Mouse (Mus musculus) cerebellum, adult 2 months (tissue): ENCODE data around the gene Fgf12. TPM values are rescaled to one million over a fixed set of nuclear protein-coding genes. Genes with fewer than 3 reads are reported as not detected.

ENCODE experiments used
- DNase-seq, 2 experiments: peaks; one replicate each; pipeline ENCODE4 v3.0.0; 2021
- H3K27ac ChIP-seq: fragments of 200-500 bp; 2 replicates; pipeline ENCODE4 v1.5.1; 2012; ENCODE audit warnings: low read length, control low read depth, inconsistent platforms; ENCODE audit not compliant: insufficient read depth
- H3K27me3 ChIP-seq: fragments of 200-500 bp; 2 replicates; pipeline ENCODE4 v1.6.1; 2012; ENCODE audit warnings: inconsistent platforms, mild to moderate bottlenecking, low read length, moderate library complexity; ENCODE audit not compliant: control insufficient read depth, insufficient read depth
- H3K4me1 ChIP-seq: fragments of 200-500 bp; 2 replicates; pipeline ENCODE4 v1.6.1; 2011; ENCODE audit warnings: low read length; ENCODE audit not compliant: control insufficient read depth, insufficient read depth
- H3K4me3 ChIP-seq: fragments of 200-500 bp; replicated peaks from 2 replicates; pipeline ENCODE3; 2011; ENCODE audit warnings: mild to moderate bottlenecking, low read depth, low read length, control low read depth; ENCODE audit not compliant: insufficient read depth
- CTCF ChIP-seq: fragments of 200-500 bp; IDR thresholded peaks from 2 replicates; pipeline ENCODE4 v1.5.1; 2011; ENCODE audit warnings: low read depth, mild to moderate bottlenecking, control low read depth, low read length, moderate library complexity, borderline replicate concordance; ENCODE audit not compliant: insufficient read depth
- POLR2A ChIP-seq: fragments of 200-500 bp; IDR thresholded peaks from 2 replicates; pipeline ENCODE4 v1.6.1; 2011; ENCODE audit warnings: low read length, control low read depth, borderline replicate concordance; ENCODE audit not compliant: insufficient read depth
- WGBS: fragments of 180-500 bp; shearing (Covaris S2); methylation state at CpG from one replicate; pipeline ENCODE4 v1.1.7; 2018; 5-methylcytosine and 5-hydroxymethylcytosine counted together
- polyA plus RNA-seq: library from polyadenylated mRNA; depleted of rRNA; stranded (reverse); fragments of >200 nt; gene quantifications from 2 replicates; pipeline ENCODE4 v1.2.3, GENCODE M21; 2012

The Fgf12 gene
- polyA plus RNA-seq, 1 experiment, result 125 TPM

- no peaks in the 10 kb centered on the region for H3K27me3 ChIP-seq
- TF ChIP-seq CTCF, result no peak
- no peak for TF ChIP-seq POLR2A
- H3K27ac ChIP-seq, result no peak overlapping the region
- H3K4me3 ChIP-seq, result no peak overlapping the region
- peak in 1 of 2 experiments; percentile 21 for DNase-seq
- H3K4me1 ChIP-seq, result no peaks in the 10 kb centered on the region; the same call in 1 of the 2 replicates
- WGBS, result 23% methylated on average over 2 of the region's 2 CpGs
Measured at GRCm38 (mm10) chr16:28350624-28351023, 402.2 kb downstream of the Fgf12 start.

GRCm38 (mm10) chr16:28345323-28345722 is 407.5 kb downstream of the Fgf12 start:
- H3K27me3 ChIP-seq, result no peaks in the 10 kb centered on the region
- DNase-seq, result peak in 1 of 2 experiments; percentile 28
- H3K27ac ChIP-seq, result no peak overlapping the region
- TF ChIP-seq CTCF (no peak), POLR2A (no peak)
- H3K4me1 ChIP-seq, result no peaks in the 10 kb centered on the region
- H3K4me3 ChIP-seq, result no peak overlapping the region
- WGBS, result 43% methylated on average over 6 of the region's 6 CpGs

GRCm38 (mm10) chr16:28337930-28338329 is 414.9 kb downstream of the Fgf12 start:
- Histone ChIP-seq H3K27ac (no peak overlapping the region), H3K27me3 (no peaks in the 10 kb centered on the region), H3K4me1 (no peaks in the 10 kb centered on the region), H3K4me3 (no peak overlapping the region)
- WGBS, result 93% methylated on average over 1 of the region's 1 CpGs
- DNase-seq, result peak; percentile 21 to 43
- peak; percentile 29; the same call in 1 of the 2 replicates for TF ChIP-seq CTCF
- no peak for TF ChIP-seq POLR2A

- Histone ChIP-seq H3K4me3 (no peak overlapping the region), H3K27ac (no peak overlapping the region), H3K27me3 (no peaks in the 10 kb centered on the region), H3K4me1 (no peaks in the 10 kb centered on the region)
- DNase-seq, result no peak
- WGBS, result 42% methylated on average over 1 of the region's 1 CpGs
- TF ChIP-seq POLR2A (no peak), CTCF (no peak)
Measured at GRCm38 (mm10) chr16:28336700-28337099, 416.2 kb downstream of the Fgf12 start.

- Histone ChIP-seq H3K4me3 (no peak overlapping the region), H3K27ac (no peak overlapping the region), H3K27me3 (no peaks in the 10 kb centered on the region), H3K4me1 (no peaks in the 10 kb centered on the region)
- TF ChIP-seq CTCF, result no peak
- TF ChIP-seq POLR2A, result no peak
- 93% methylated on average over 3 of the region's 3 CpGs for WGBS
- DNase-seq, result no peak
Measured at GRCm38 (mm10) chr16:28335025-28335424, 417.8 kb downstream of the Fgf12 start.

- DNase-seq, result no peak
- WGBS, result 49% methylated on average over 3 of the region's 3 CpGs
- H3K4me3 ChIP-seq, result no peak overlapping the region
- no peak for TF ChIP-seq POLR2A
- no peak for TF ChIP-seq CTCF
- H3K4me1 ChIP-seq, result no peaks in the 10 kb centered on the region
- no peak overlapping the region for H3K27ac ChIP-seq
- H3K27me3 ChIP-seq, result no peaks in the 10 kb centered on the region
Measured at GRCm38 (mm10) chr16:28323576-28323975, 429.3 kb downstream of the Fgf12 start.

GRCm38 (mm10) chr16:28311618-28312017 is 441.2 kb downstream of the Fgf12 start:
- TF ChIP-seq CTCF (no peak), POLR2A (no peak)
- H3K27ac ChIP-seq, result no peak overlapping the region

GRCm38 (mm10) chr16:28303889-28304288 is 449.0 kb downstream of the Fgf12 start:
- TF ChIP-seq CTCF (no peak), POLR2A (no peak)
- H3K4me3 ChIP-seq, result no peak overlapping the region
- H3K27me3 ChIP-seq, result no peaks in the 10 kb centered on the region
- peaks cover 4% of the 10 kb centered on the region; the same call in 1 of the 2 replicates for H3K4me1 ChIP-seq
- H3K27ac ChIP-seq, result no peak overlapping the region
- peak in 1 of 2 experiments; percentile 43 for DNase-seq
- WGBS, result 12% methylated on average over 1 of the region's 1 CpGs

More at GRCm38 (mm10) chr16:28311618-28312017, 441.2 kb downstream of the Fgf12 start:
- Histone ChIP-seq H3K4me1 (no peaks in the 10 kb centered on the region; the same call in 1 of the 2 replicates), H3K4me3 (no peak overlapping the region), H3K27me3 (no peaks in the 10 kb centered on the region)
- DNase-seq, result no peak
- 57% methylated on average over 4 of the region's 4 CpGs for WGBS
